Mouse (Mus musculus) ES-Bruce4 (cell line): ENCODE data around the gene Tcerg1l.

ENCODE experiments used
- EP300 ChIP-seq: IDR thresholded peaks from 2 replicates; pipeline ENCODE4 v1.6.1; 2011; ENCODE audit warnings: low read depth, low read length; ENCODE audit not compliant: insufficient read depth
- POLR2A ChIP-seq: IDR thresholded peaks from one replicate; pipeline ENCODE4 v1.8.1; 2011; ENCODE audit warnings: low read length; ENCODE audit not compliant: insufficient read depth

DNA sequence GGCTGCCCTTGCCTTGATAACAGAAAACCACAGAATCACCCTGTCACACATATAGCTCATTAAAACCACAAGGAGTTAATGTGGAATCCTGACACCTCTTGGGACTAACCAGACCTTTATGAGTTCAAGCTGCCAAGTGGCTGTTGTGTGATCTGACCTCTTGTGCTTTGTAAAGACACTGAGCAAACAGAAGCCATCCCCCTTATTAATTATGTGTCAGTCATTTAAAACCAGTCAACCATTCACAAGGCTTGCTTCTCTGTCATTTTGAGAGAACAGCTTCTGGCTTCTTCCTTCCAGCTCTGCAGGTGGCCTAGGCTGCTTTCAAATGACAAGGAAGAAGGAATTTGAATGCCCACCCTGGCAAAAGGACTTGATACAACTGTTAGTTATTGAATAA, 33.9 kb upstream of the Tcerg1l start:
- TF ChIP-seq POLR2A: no peak
- TF ChIP-seq EP300: no peak
